Mouse (Mus musculus): ENCODE data around the gene Ciapin1. TPM values are rescaled to one million over a fixed set of nuclear protein-coding genes. Genes with fewer than 3 reads are reported as not detected.

Gene Ciapin1
- polyA plus RNA-seq, 1 experiment = 115 TPM

DNA sequence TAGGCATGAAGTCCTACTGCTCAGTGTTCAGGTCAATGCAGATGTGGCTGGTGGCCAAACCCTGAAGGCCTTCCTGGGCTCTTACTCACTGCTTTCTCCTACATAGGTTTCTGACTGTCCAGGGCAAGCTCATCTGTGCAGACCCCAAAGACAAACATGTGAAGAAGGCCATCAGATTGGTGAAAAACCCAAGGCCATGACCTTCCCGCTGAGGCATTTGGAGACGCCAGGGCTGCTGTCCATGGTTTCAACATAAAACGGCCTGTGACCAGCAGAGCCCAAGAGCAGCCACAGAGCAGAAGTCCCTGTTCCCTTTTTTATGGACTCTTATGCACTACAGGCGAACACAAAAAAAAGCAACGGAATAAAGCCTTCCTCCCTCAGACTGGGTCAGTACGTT lies 26.5 kb downstream of the Ciapin1 start:
- no peaks in the 10 kb centered on the region for H3K36me3 ChIP-seq (ENCODE audit: control insufficient read depth, insufficient read depth)
- H3K79me2 ChIP-seq (ENCODE audit: control insufficient read depth, insufficient read depth) = no peaks in the 10 kb centered on the region
- no peak overlapping the region for H3K4me3 ChIP-seq (ENCODE audit: insufficient read depth, poor library complexity, severe bottlenecking)
- H3K27me3 ChIP-seq (ENCODE audit: control insufficient read depth, insufficient read depth, insufficient read length) = no peaks in the 10 kb centered on the region
- no peaks in the 10 kb centered on the region for H3K79me3 ChIP-seq (ENCODE audit: low read depth)
- H3ac ChIP-seq (ENCODE audit: control insufficient read depth, insufficient read length, low read depth) = no peak overlapping the region
- TF ChIP-seq CTCF (IDR thresholded peaks at IDR 0.05; ENCODE audit: control insufficient read depth, insufficient read depth, insufficient read length) (no peak), MYOD1 (IDR thresholded peaks at IDR 0.05; ENCODE audit: control insufficient read depth, insufficient read length, low read depth) (no peak), FOSL1 (IDR thresholded peaks at IDR 0.05; ENCODE audit: insufficient read depth, low read length, poor library complexity, severe bottlenecking) (no peak), MYOG (IDR thresholded peaks at IDR 0.05; ENCODE audit: control insufficient read depth, extremely low read depth, insufficient read length) (no peak), MAX (IDR thresholded peaks at IDR 0.05) (no peak), USF1 (IDR thresholded peaks at IDR 0.05; ENCODE audit: low read depth) (no peak)

- Histone ChIP-seq H3K36me3 (ENCODE audit: control insufficient read depth, insufficient read depth) (no peaks in the 10 kb centered on the region), H3K79me2 (ENCODE audit: control insufficient read depth, insufficient read depth) (no peaks in the 10 kb centered on the region), H3ac (ENCODE audit: control insufficient read depth, insufficient read length, low read depth) (no peak overlapping the region), H3K4me3 (ENCODE audit: insufficient read depth, poor library complexity, severe bottlenecking) (no peak overlapping the region), H3K27me3 (ENCODE audit: control insufficient read depth, insufficient read depth, insufficient read length) (no peaks in the 10 kb centered on the region), H3K79me3 (ENCODE audit: low read depth) (no peaks in the 10 kb centered on the region)
- no peak for TF ChIP-seq MYOD1 (IDR thresholded peaks at IDR 0.05; ENCODE audit: control insufficient read depth, insufficient read length, low read depth)
- TF ChIP-seq MAX (IDR thresholded peaks at IDR 0.05) = no peak
- TF ChIP-seq USF1 (IDR thresholded peaks at IDR 0.05; ENCODE audit: low read depth) = no peak
- TF ChIP-seq MYOG (IDR thresholded peaks at IDR 0.05; ENCODE audit: control insufficient read depth, extremely low read depth, insufficient read length) = no peak
- TF ChIP-seq CTCF (IDR thresholded peaks at IDR 0.05; ENCODE audit: control insufficient read depth, insufficient read depth, insufficient read length) = no peak
- no peak for TF ChIP-seq CEBPB (IDR thresholded peaks at IDR 0.05; ENCODE audit: low read depth)
- TF ChIP-seq FOSL1 (IDR thresholded peaks at IDR 0.05; ENCODE audit: insufficient read depth, low read length, poor library complexity, severe bottlenecking) = no peak
Measured at GRCm38 (mm10) chr8:94810855-94811254, 27.3 kb downstream of the Ciapin1 start.

- no peaks in the 10 kb centered on the region for H3K79me2 ChIP-seq (ENCODE audit: control insufficient read depth, insufficient read depth)
- no peak within 1 kb of the TSS for H3ac ChIP-seq (ENCODE audit: control insufficient read depth, insufficient read length, low read depth)
- no peaks in the 10 kb centered on the region for H3K79me3 ChIP-seq (ENCODE audit: low read depth)
- no peaks in the 10 kb centered on the region for H3K36me3 ChIP-seq (ENCODE audit: control insufficient read depth, insufficient read depth)
- no peak for TF ChIP-seq FOSL1 (IDR thresholded peaks at IDR 0.05; ENCODE audit: insufficient read depth, low read length, poor library complexity, severe bottlenecking)
- no peak for TF ChIP-seq MYOG (IDR thresholded peaks at IDR 0.05; ENCODE audit: control insufficient read depth, extremely low read depth, insufficient read length)
- TF ChIP-seq MYOD1 (IDR thresholded peaks at IDR 0.05; ENCODE audit: control insufficient read depth, insufficient read length, low read depth) = no peak
- no peak for TF ChIP-seq MAX (IDR thresholded peaks at IDR 0.05)
- no peak for TF ChIP-seq CEBPB (IDR thresholded peaks at IDR 0.05; ENCODE audit: low read depth)
- no peak for TF ChIP-seq CTCF (IDR thresholded peaks at IDR 0.05; ENCODE audit: control insufficient read depth, insufficient read depth, insufficient read length)
- TF ChIP-seq USF1 (IDR thresholded peaks at IDR 0.05; ENCODE audit: low read depth) = no peak
- H3K27me3 ChIP-seq (ENCODE audit: control insufficient read depth, insufficient read depth, insufficient read length) = no peaks in the 10 kb centered on the region
- no peak within 1 kb of the TSS for H3K4me3 ChIP-seq (ENCODE audit: insufficient read depth, poor library complexity, severe bottlenecking)
Measured at GRCm38 (mm10) chr8:94810153-94810552, 28.0 kb downstream of the Ciapin1 start, which contains the start of gene Ccl17. Gene Ccl17, plus strand, starts transcription at chr8:94810453.

DNA sequence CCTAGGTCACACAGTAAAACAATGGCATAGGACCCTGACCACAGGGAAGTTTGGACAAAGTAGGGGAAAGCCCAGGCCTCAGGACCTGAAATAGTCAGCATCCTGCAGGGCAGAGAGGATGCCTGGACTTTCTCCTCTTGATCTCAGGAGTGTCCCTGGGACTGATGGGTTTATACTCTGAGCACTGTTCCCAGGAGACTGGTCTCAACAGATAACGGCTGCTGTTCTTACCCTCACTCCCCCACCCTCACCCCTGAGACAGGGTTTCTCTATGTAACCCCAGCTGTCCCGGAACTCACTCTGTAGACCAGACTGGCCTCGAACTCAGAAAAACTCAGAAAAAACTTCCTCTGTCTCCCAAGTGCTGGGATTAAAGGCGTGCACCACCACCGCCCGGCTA lies 29.8 kb downstream of the Ciapin1 start:
- no peak overlapping the region for H3K4me3 ChIP-seq (ENCODE audit: insufficient read depth, poor library complexity, severe bottlenecking)

GRCm38 (mm10) chr8:94807506-94807905 lies 30.7 kb downstream of the Ciapin1 start:
- Histone ChIP-seq H3K27me3 (ENCODE audit: control insufficient read depth, insufficient read depth, insufficient read length) (no peaks in the 10 kb centered on the region), H3K36me3 (ENCODE audit: control insufficient read depth, insufficient read depth) (no peaks in the 10 kb centered on the region), H3K79me2 (ENCODE audit: control insufficient read depth, insufficient read depth) (no peaks in the 10 kb centered on the region), H3K79me3 (ENCODE audit: low read depth) (no peaks in the 10 kb centered on the region), H3ac (ENCODE audit: control insufficient read depth, insufficient read length, low read depth) (no peak overlapping the region), H3K4me3 (ENCODE audit: insufficient read depth, poor library complexity, severe bottlenecking) (no peak overlapping the region)
- TF ChIP-seq CEBPB (IDR thresholded peaks at IDR 0.05; ENCODE audit: low read depth) = no peak
- TF ChIP-seq MYOG (IDR thresholded peaks at IDR 0.05; ENCODE audit: control insufficient read depth, extremely low read depth, insufficient read length) = no peak
- TF ChIP-seq USF1 (IDR thresholded peaks at IDR 0.05; ENCODE audit: low read depth) = no peak
- TF ChIP-seq MAX (IDR thresholded peaks at IDR 0.05) = no peak
- no peak for TF ChIP-seq FOSL1 (IDR thresholded peaks at IDR 0.05; ENCODE audit: insufficient read depth, low read length, poor library complexity, severe bottlenecking)
- no peak for TF ChIP-seq MYOD1 (IDR thresholded peaks at IDR 0.05; ENCODE audit: control insufficient read depth, insufficient read length, low read depth)
- TF ChIP-seq CTCF (IDR thresholded peaks at IDR 0.05; ENCODE audit: control insufficient read depth, insufficient read depth, insufficient read length) = no peak

More for the DNA sequence above, 29.8 kb downstream of the Ciapin1 start:
- Histone ChIP-seq H3K79me2 (ENCODE audit: control insufficient read depth, insufficient read depth) (no peaks in the 10 kb centered on the region), H3K79me3 (ENCODE audit: low read depth) (no peaks in the 10 kb centered on the region), H3K36me3 (ENCODE audit: control insufficient read depth, insufficient read depth) (no peaks in the 10 kb centered on the region), H3K27me3 (ENCODE audit: control insufficient read depth, insufficient read depth, insufficient read length) (no peaks in the 10 kb centered on the region), H3ac (ENCODE audit: control insufficient read depth, insufficient read length, low read depth) (no peak overlapping the region)
- TF ChIP-seq MAX (IDR thresholded peaks at IDR 0.05) (no peak), FOSL1 (IDR thresholded peaks at IDR 0.05; ENCODE audit: insufficient read depth, low read length, poor library complexity, severe bottlenecking) (no peak), CTCF (IDR thresholded peaks at IDR 0.05; ENCODE audit: control insufficient read depth, insufficient read depth, insufficient read length) (no peak), MYOG (IDR thresholded peaks at IDR 0.05; ENCODE audit: control insufficient read depth, extremely low read depth, insufficient read length) (no peak), MYOD1 (IDR thresholded peaks at IDR 0.05; ENCODE audit: control insufficient read depth, insufficient read length, low read depth) (no peak), CEBPB (IDR thresholded peaks at IDR 0.05; ENCODE audit: low read depth) (no peak), USF1 (IDR thresholded peaks at IDR 0.05; ENCODE audit: low read depth) (no peak)

DNA sequence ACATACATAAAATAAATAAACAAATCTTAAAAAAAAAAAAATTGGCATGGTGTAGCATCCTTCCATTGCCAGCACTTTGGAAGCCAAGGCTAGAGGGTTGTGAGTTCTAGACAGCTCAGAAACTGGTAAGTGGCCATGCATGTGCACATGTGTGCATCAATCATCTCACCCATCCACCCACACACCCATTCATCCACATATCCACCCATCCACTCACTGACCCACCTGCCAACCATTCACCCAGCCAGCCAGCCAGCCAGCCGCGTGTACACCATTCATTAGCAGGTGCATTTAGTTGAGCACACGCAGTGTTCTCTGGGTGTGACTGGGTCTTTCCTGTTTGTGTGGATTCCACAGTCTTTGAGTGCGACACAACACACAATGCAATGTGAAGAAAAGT lies 32.3 kb downstream of the Ciapin1 start:
- Histone ChIP-seq H3K4me3 (ENCODE audit: insufficient read depth, poor library complexity, severe bottlenecking) (no peak overlapping the region), H3K36me3 (ENCODE audit: control insufficient read depth, insufficient read depth) (no peaks in the 10 kb centered on the region), H3K79me2 (ENCODE audit: control insufficient read depth, insufficient read depth) (no peaks in the 10 kb centered on the region), H3K27me3 (ENCODE audit: control insufficient read depth, insufficient read depth, insufficient read length) (no peaks in the 10 kb centered on the region), H3ac (ENCODE audit: control insufficient read depth, insufficient read length, low read depth) (no peak overlapping the region), H3K79me3 (ENCODE audit: low read depth) (no peaks in the 10 kb centered on the region)
- TF ChIP-seq USF1 (IDR thresholded peaks at IDR 0.05; ENCODE audit: low read depth) (no peak), MYOG (IDR thresholded peaks at IDR 0.05; ENCODE audit: control insufficient read depth, extremely low read depth, insufficient read length) (no peak), MAX (IDR thresholded peaks at IDR 0.05) (no peak), MYOD1 (IDR thresholded peaks at IDR 0.05; ENCODE audit: control insufficient read depth, insufficient read length, low read depth) (peak; percentile 10), FOSL1 (IDR thresholded peaks at IDR 0.05; ENCODE audit: insufficient read depth, low read length, poor library complexity, severe bottlenecking) (no peak)
